ENCODE assay signal across 11 mouse cellular contexts in the genomic region with DNA sequence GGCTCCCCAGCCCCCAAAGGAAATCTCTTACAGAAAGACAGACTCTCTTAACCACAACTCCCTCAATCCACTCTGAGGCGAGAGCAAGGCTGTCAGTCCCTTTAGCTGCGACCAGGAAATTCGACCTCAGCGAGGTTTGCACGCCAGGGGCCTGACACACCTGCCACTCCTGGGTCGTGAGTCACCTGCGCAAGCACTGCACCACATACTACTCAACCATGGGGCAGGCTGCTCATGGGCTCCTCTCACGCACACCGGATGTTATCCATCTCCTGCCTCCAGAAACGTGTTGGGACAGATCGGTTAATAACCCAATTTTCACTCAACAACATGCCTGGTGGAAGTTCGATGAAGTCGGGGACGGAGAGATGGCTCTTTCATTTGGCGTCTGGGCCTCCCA.
DNase-seq lines count a peak whose midpoint lies in the region; ATAC-seq lines count a peak whose summit lies in the region.
"Had no signal": no experiment of that assay in that cellular context is flagged by ENCODE, and none has a peak within 500 bp of the region (broad histone marks: within the 10 kb centered on the region; RNA-seq: fewer than 3 reads in every experiment).

No protein-coding gene starts in this region.

- no peaks in the 10 kb centered on the region for H3K9me3 ChIP-seq in hindbrain, embryonic 10.5 days
- H3K9me3 ChIP-seq in hindbrain, embryonic 11.5 days (ENCODE audit: control insufficient read depth, low read length), result no peaks in the 10 kb centered on the region
- H3K9me3 ChIP-seq in embryonic facial prominence, embryonic 13.5 days, result no peaks in the 10 kb centered on the region
- no peaks in the 10 kb centered on the region for H3K9me3 ChIP-seq in hindbrain, embryonic 12.5 days (replicated peaks)
- H3K9me3 ChIP-seq in midbrain, embryonic 14.5 days (ENCODE audit: control insufficient read depth, low read length), result no peaks in the 10 kb centered on the region

- H3K36me3 ChIP-seq in hindbrain, embryonic 10.5 days, result no peaks in the 10 kb centered on the region
- no peaks in the 10 kb centered on the region for H3K36me3 ChIP-seq in hindbrain, embryonic 11.5 days (ENCODE audit: control insufficient read depth, insufficient read depth, low read length)
- H3K36me3 ChIP-seq in embryonic facial prominence, embryonic 13.5 days, result no peaks in the 10 kb centered on the region
- H3K36me3 ChIP-seq in hindbrain, embryonic 12.5 days, result no peaks in the 10 kb centered on the region
- H3K36me3 ChIP-seq in midbrain, embryonic 14.5 days (ENCODE audit: control insufficient read depth, insufficient read depth, low read length), result no peaks in the 10 kb centered on the region

- no peak for ATAC-seq in hindbrain, embryonic 11.5 days (ENCODE audit: low FRiP score)
- ATAC-seq in embryonic facial prominence, embryonic 13.5 days (ENCODE audit: insufficient number of reproducible peaks, insufficient read depth, low FRiP score, low TSS enrichment, low read depth), result no peak
- ATAC-seq in hindbrain, embryonic 12.5 days (ENCODE audit: low FRiP score), result no peak
- ATAC-seq in midbrain, embryonic 14.5 days (ENCODE audit: low FRiP score, low TSS enrichment), result no peak
- no peak for ATAC-seq in megakaryocyte progenitor cell, adult 5-6 weeks (replicated peaks; ENCODE audit: poor library complexity)

- H3K4me2 ChIP-seq in hindbrain, embryonic 11.5 days (replicated peaks; ENCODE audit: low read depth, low read length), result no peak overlapping the region
- H3K4me2 ChIP-seq in embryonic facial prominence, embryonic 13.5 days, result peak overlapping the region; percentile 95
- H3K4me2 ChIP-seq in hindbrain, embryonic 12.5 days (replicated peaks), result peak overlapping the region; percentile 87
- H3K4me2 ChIP-seq in midbrain, embryonic 14.5 days (ENCODE audit: low read length), result peak overlapping the region; percentile 89

- H3K4me1 ChIP-seq in hindbrain, embryonic 10.5 days (replicated peaks), result peaks cover 67% of the 10 kb centered on the region
- no peaks in the 10 kb centered on the region for H3K4me1 ChIP-seq in hindbrain, embryonic 11.5 days (replicated peaks; ENCODE audit: control insufficient read depth, insufficient read depth, low read length)
- H3K4me1 ChIP-seq in embryonic facial prominence, embryonic 13.5 days, result peaks cover 61% of the 10 kb centered on the region
- peaks cover 52% of the 10 kb centered on the region for H3K4me1 ChIP-seq in hindbrain, embryonic 12.5 days
- H3K4me1 ChIP-seq in midbrain, embryonic 14.5 days (ENCODE audit: control insufficient read depth, insufficient read depth, low read length), result peaks cover 5% of the 10 kb centered on the region; the same call in 1 of the 2 replicates

- no peak for DNase-seq in hindbrain, embryonic 10.5 days (ENCODE audit: low spot score)
- DNase-seq in hindbrain, embryonic 11.5 days (ENCODE audit: low spot score), result no peak
- no peak for DNase-seq in midbrain, embryonic 14.5 days
- DNase-seq in right cerebral cortex, postnatal 10 days (ENCODE audit: low spot score in 2 of 2), result no peak
- no peak for DNase-seq in layer of hippocampus, adult 8-10 months (ENCODE audit: low spot score in 2 of 2)
- DNase-seq: embryo, embryonic 11 days; heart, postnatal 10 days; kidney, postnatal 10 days had no signal

- peak overlapping the region; percentile 74; the same call in 1 of the 2 replicates for H3K4me3 ChIP-seq in hindbrain, embryonic 10.5 days
- no peak overlapping the region for H3K4me3 ChIP-seq in hindbrain, embryonic 11.5 days (ENCODE audit: low read depth, low read length)
- H3K4me3 ChIP-seq in embryonic facial prominence, embryonic 13.5 days, result peak overlapping the region; percentile 74; the same call in 1 of the 2 replicates
- H3K4me3 ChIP-seq in hindbrain, embryonic 12.5 days, result peak overlapping the region; percentile 81
- no peak overlapping the region for H3K4me3 ChIP-seq in midbrain, embryonic 14.5 days (replicated peaks; ENCODE audit: low read depth, low read length)

- no peak overlapping the region for H3K27ac ChIP-seq in hindbrain, embryonic 10.5 days
- no peak overlapping the region for H3K27ac ChIP-seq in hindbrain, embryonic 11.5 days (ENCODE audit: low read depth, low read length)
- no peak overlapping the region for H3K27ac ChIP-seq in embryonic facial prominence, embryonic 13.5 days
- no peak overlapping the region for H3K27ac ChIP-seq in hindbrain, embryonic 12.5 days
- no peak overlapping the region for H3K27ac ChIP-seq in midbrain, embryonic 14.5 days (replicated peaks; ENCODE audit: low read depth, low read length)

- WGBS in hindbrain, embryonic 10.5 days, result 81% methylated on average over 15 of the region's 15 CpGs
- WGBS in hindbrain, embryonic 11.5 days, result 77% methylated on average over 15 of the region's 15 CpGs
- 72% methylated on average over 15 of the region's 15 CpGs for WGBS in embryonic facial prominence, embryonic 13.5 days
- 79% methylated on average over 15 of the region's 15 CpGs for WGBS in hindbrain, embryonic 12.5 days
- 87% methylated on average over 15 of the region's 15 CpGs for WGBS in midbrain, embryonic 14.5 days

- no peak overlapping the region for H3K9ac ChIP-seq in hindbrain, embryonic 11.5 days (ENCODE audit: low read depth, low read length)
- no peak overlapping the region for H3K9ac ChIP-seq in embryonic facial prominence, embryonic 13.5 days
- H3K9ac ChIP-seq in hindbrain, embryonic 12.5 days, result 0 out of 2 replicates have a peak overlapping the region, but pooled peaks have one; percentile 39
- no peak overlapping the region for H3K9ac ChIP-seq in midbrain, embryonic 14.5 days (replicated peaks; ENCODE audit: low read length)

- H3K27me3 ChIP-seq in hindbrain, embryonic 10.5 days (ENCODE audit: insufficient read depth, poor library complexity, severe bottlenecking), result peaks cover 42% of the 10 kb centered on the region
- no peaks in the 10 kb centered on the region; the same call in 1 of the 2 replicates for H3K27me3 ChIP-seq in hindbrain, embryonic 11.5 days (ENCODE audit: control insufficient read depth, insufficient read depth, low read length)
- H3K27me3 ChIP-seq in embryonic facial prominence, embryonic 13.5 days, result peaks cover 9% of the 10 kb centered on the region
- H3K27me3 ChIP-seq in hindbrain, embryonic 12.5 days, result no peaks in the 10 kb centered on the region
- H3K27me3 ChIP-seq in midbrain, embryonic 14.5 days (ENCODE audit: control insufficient read depth, insufficient read depth, low read length), result peaks cover 26% of the 10 kb centered on the region; the same call in 1 of the 2 replicates

Comparison
In these comparisons a context has a peak if more than half of its experiments do, and no peak if none do; other contexts are left out.
1. H3K4me3 ChIP-seq: peak in hindbrain, embryonic 10.5 days (single experiment), embryonic facial prominence, embryonic 13.5 days (single experiment) and hindbrain, embryonic 12.5 days (single experiment); none in hindbrain, embryonic 11.5 days (single experiment) and midbrain, embryonic 14.5 days (single experiment).